In the genomic region with DNA sequence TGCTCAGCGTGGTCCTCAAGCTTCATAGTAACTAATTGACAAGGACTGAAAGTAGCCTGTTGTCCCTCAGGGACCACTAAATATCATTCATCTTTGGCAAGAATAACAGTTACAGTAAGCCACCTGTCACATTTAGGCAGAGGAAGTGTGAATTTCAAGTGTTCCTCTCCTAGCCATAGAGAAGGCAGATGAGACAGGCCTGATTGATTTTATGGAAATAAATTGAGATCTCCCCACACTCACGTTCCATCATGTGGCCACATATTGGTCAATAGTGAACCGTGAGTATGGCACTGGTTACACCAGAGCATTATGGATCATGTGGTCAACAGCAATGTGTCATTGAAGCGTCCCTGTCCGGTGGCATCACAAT, we compare ENCODE assay signal across 20 mouse cellular contexts.
DNase-seq lines count a peak whose midpoint lies in the region; ATAC-seq and TF ChIP-seq lines count a peak whose summit lies in the region.
"Had no signal": no experiment of that assay in that cellular context is flagged by ENCODE, and none has a peak within 500 bp of the region (broad histone marks: within the 10 kb centered on the region; RNA-seq: fewer than 3 reads in every experiment).

No protein-coding gene starts in this region.

- no peaks in the 10 kb centered on the region for H3K9me3 ChIP-seq in hindbrain, embryonic 12.5 days (replicated peaks)
- H3K9me3 ChIP-seq in hindbrain, embryonic 10.5 days, result no peaks in the 10 kb centered on the region
- no peaks in the 10 kb centered on the region for H3K9me3 ChIP-seq in forebrain, embryonic 12.5 days
- H3K9me3 ChIP-seq in forebrain, postnatal 0 days (ENCODE audit: low read length), result no peaks in the 10 kb centered on the region
- H3K9me3 ChIP-seq in midbrain, embryonic 15.5 days, result no peaks in the 10 kb centered on the region
- H3K9me3 ChIP-seq: embryonic facial prominence, embryonic 10.5 days; heart, embryonic 15.5 days; liver, embryonic 15.5 days; neural tube, embryonic 12.5 days had no signal

- 0 out of 2 replicates have a peak, but pooled peaks have one; percentile 4 for ATAC-seq in hindbrain, embryonic 12.5 days (ENCODE audit: low FRiP score)
- peak; percentile 27; the same call in 1 of the 2 replicates for ATAC-seq in forebrain, embryonic 12.5 days (ENCODE audit: low FRiP score)
- ATAC-seq in forebrain, postnatal 0 days, result no peak
- peak; percentile 32 for ATAC-seq in midbrain, embryonic 15.5 days (replicated peaks)

- DNase-seq in hindbrain, embryonic 10.5 days (ENCODE audit: low spot score), result no peak
- DNase-seq in forebrain, postnatal 0 days, result no peak
- DNase-seq in frontal cortex, postnatal 36 days (ENCODE audit: low spot score in 2 of 2), result no peak
- DNase-seq in adrenal gland, postnatal 14 days, result no peak
- DNase-seq: cerebellum, adult 8-10 months; gastrocnemius, postnatal 10 days; heart, adult 2 months; heart, postnatal 4 days; kidney, adult 11 months; spleen, adult 18-20 months; thymus, postnatal 25 days had no signal

- no peak for TF ChIP-seq CTCF in forebrain, postnatal 0 days (IDR thresholded peaks at IDR 0.05; ENCODE audit: low read depth)

- H3K27me3 ChIP-seq in hindbrain, embryonic 12.5 days, result no peaks in the 10 kb centered on the region
- no peaks in the 10 kb centered on the region for H3K27me3 ChIP-seq in hindbrain, embryonic 10.5 days (ENCODE audit: insufficient read depth, poor library complexity, severe bottlenecking)
- H3K27me3 ChIP-seq in forebrain, embryonic 12.5 days, result no peaks in the 10 kb centered on the region
- no peaks in the 10 kb centered on the region for H3K27me3 ChIP-seq in forebrain, postnatal 0 days (ENCODE audit: insufficient read depth, low read length)
- no peaks in the 10 kb centered on the region for H3K27me3 ChIP-seq in midbrain, embryonic 15.5 days (replicated peaks)
- H3K27me3 ChIP-seq: CH12.LX; heart, embryonic 15.5 days; liver, embryonic 15.5 days; neural tube, embryonic 12.5 days had no signal

- H3K36me3 ChIP-seq in hindbrain, embryonic 12.5 days, result no peaks in the 10 kb centered on the region
- H3K36me3 ChIP-seq in hindbrain, embryonic 10.5 days, result no peaks in the 10 kb centered on the region
- H3K36me3 ChIP-seq in forebrain, embryonic 12.5 days (replicated peaks), result no peaks in the 10 kb centered on the region
- H3K36me3 ChIP-seq in forebrain, postnatal 0 days (ENCODE audit: insufficient read depth), result no peaks in the 10 kb centered on the region
- no peaks in the 10 kb centered on the region for H3K36me3 ChIP-seq in midbrain, embryonic 15.5 days (replicated peaks)
- H3K36me3 ChIP-seq: embryonic facial prominence, embryonic 10.5 days; heart, embryonic 15.5 days; liver, embryonic 15.5 days; neural tube, embryonic 12.5 days had no signal

- no peak overlapping the region for H3K4me3 ChIP-seq in hindbrain, embryonic 12.5 days
- H3K4me3 ChIP-seq in hindbrain, embryonic 10.5 days, result no peak overlapping the region
- no peak overlapping the region for H3K4me3 ChIP-seq in forebrain, embryonic 12.5 days (replicated peaks)
- H3K4me3 ChIP-seq in forebrain, postnatal 0 days (ENCODE audit: low read depth, low read length), result no peak overlapping the region
- H3K4me3 ChIP-seq in midbrain, embryonic 15.5 days, result no peak overlapping the region
- H3K4me3 ChIP-seq: embryonic facial prominence, embryonic 10.5 days; heart, adult 2 months; heart, embryonic 15.5 days; liver, embryonic 15.5 days; neural tube, embryonic 12.5 days had no signal

- WGBS in hindbrain, embryonic 12.5 days, result 81% methylated on average over 5 of the region's 5 CpGs
- WGBS in hindbrain, embryonic 10.5 days, result 83% methylated on average over 5 of the region's 5 CpGs
- WGBS in forebrain, embryonic 12.5 days, result 78% methylated on average over 5 of the region's 5 CpGs
- 64% methylated on average over 5 of the region's 5 CpGs for WGBS in forebrain, postnatal 0 days
- WGBS in midbrain, embryonic 15.5 days, result 62% methylated on average over 5 of the region's 5 CpGs

- H3K4me1 ChIP-seq in hindbrain, embryonic 12.5 days, result peaks cover under 1% of the 10 kb centered on the region; the same call in 1 of the 2 replicates
- H3K4me1 ChIP-seq in hindbrain, embryonic 10.5 days (replicated peaks), result peaks cover 19% of the 10 kb centered on the region
- H3K4me1 ChIP-seq in forebrain, embryonic 12.5 days, result peaks cover 23% of the 10 kb centered on the region
- H3K4me1 ChIP-seq in forebrain, postnatal 0 days (ENCODE audit: insufficient read depth), result peaks cover 8% of the 10 kb centered on the region; the same call in 1 of the 2 replicates
- H3K4me1 ChIP-seq in midbrain, embryonic 15.5 days, result peaks cover 15% of the 10 kb centered on the region
- H3K4me1 ChIP-seq: heart, embryonic 15.5 days; liver, embryonic 15.5 days; neural tube, embryonic 12.5 days had no signal

- no peak overlapping the region for H3K9ac ChIP-seq in hindbrain, embryonic 12.5 days
- H3K9ac ChIP-seq in forebrain, embryonic 12.5 days, result no peak overlapping the region
- H3K9ac ChIP-seq in forebrain, postnatal 0 days, result no peak overlapping the region
- no peak overlapping the region for H3K9ac ChIP-seq in midbrain, embryonic 15.5 days
- H3K9ac ChIP-seq: heart, embryonic 15.5 days; liver, embryonic 15.5 days; neural tube, embryonic 12.5 days had no signal

- H3K27ac ChIP-seq in hindbrain, embryonic 12.5 days, result no peak overlapping the region
- no peak overlapping the region for H3K27ac ChIP-seq in hindbrain, embryonic 10.5 days
- H3K27ac ChIP-seq in forebrain, embryonic 12.5 days, result peak overlapping the region; percentile 65; the same call in 1 of the 2 replicates
- H3K27ac ChIP-seq in forebrain, postnatal 0 days (ENCODE audit: low read depth, low read length), result peak overlapping the region; percentile 62; the same call in 1 of the 2 replicates
- H3K27ac ChIP-seq in midbrain, embryonic 15.5 days, result peak overlapping the region; percentile 72
- H3K27ac ChIP-seq: embryonic facial prominence, embryonic 10.5 days; heart, adult 2 months; heart, embryonic 15.5 days; kidney, postnatal 0 days; liver, embryonic 15.5 days; neural tube, embryonic 12.5 days had no signal

- no peak overlapping the region for H3K4me2 ChIP-seq in hindbrain, embryonic 12.5 days (replicated peaks)
- H3K4me2 ChIP-seq in forebrain, embryonic 12.5 days, result no peak overlapping the region
- no peak overlapping the region for H3K4me2 ChIP-seq in forebrain, postnatal 0 days (ENCODE audit: low read depth)
- H3K4me2 ChIP-seq in midbrain, embryonic 15.5 days, result no peak overlapping the region
- H3K4me2 ChIP-seq: heart, embryonic 15.5 days; liver, embryonic 15.5 days; neural tube, embryonic 12.5 days had no signal

Comparison
In these comparisons a context has a peak if more than half of its experiments do, and no peak if none do; other contexts are left out.
1. H3K27ac ChIP-seq: peak in forebrain, embryonic 12.5 days (single experiment), forebrain, postnatal 0 days (single experiment) and midbrain, embryonic 15.5 days (single experiment); none in hindbrain, embryonic 12.5 days (single experiment) and hindbrain, embryonic 10.5 days (single experiment).